Mouse (Mus musculus): Measurements from ENCODE around the gene Gm14139. TPM values are rescaled to one million over a fixed set of nuclear protein-coding genes. Genes with fewer than 3 reads are reported as not detected.

The Gm14139 gene
- polyA plus RNA-seq, 1 experiment from 2014 or later: not detected

Other genes with a start within 250 kb of the Gm14139 start
- 8.9 and 9.6 TPM in 2 replicates for gene Zfp120, start 45.0 kb upstream of the Gm14139 start, polyA plus RNA-seq (2015; fragmentation: Nextera tagmentation; extraction: Ambion mirVana)
- gene Gm10770, start 2.1 kb upstream of the Gm14139 start, polyA plus RNA-seq (2015; fragmentation: Nextera tagmentation; extraction: Ambion mirVana): not detected in 2 replicates
- 12.4 and 15.0 TPM in 2 replicates for gene Zfp937, start 36.3 kb downstream of the Gm14139 start, polyA plus RNA-seq (2015; fragmentation: Nextera tagmentation; extraction: Ambion mirVana)
- 2.9 and 4.7 TPM in 2 replicates for gene Gm21994, start 73.8 kb downstream of the Gm14139 start, polyA plus RNA-seq (2015; fragmentation: Nextera tagmentation; extraction: Ambion mirVana)
- not detected in 2 replicates for gene Gm14124, start 75.8 kb downstream of the Gm14139 start, polyA plus RNA-seq (2015; fragmentation: Nextera tagmentation; extraction: Ambion mirVana)
- gene Gm10130, start 141.9 kb downstream of the Gm14139 start, polyA plus RNA-seq (2015; fragmentation: Nextera tagmentation; extraction: Ambion mirVana): 2.3 and 2.7 TPM in 2 replicates
- 14.6 and 18.2 TPM in 2 replicates for gene 3300002I08Rik, start 181.0 kb downstream of the Gm14139 start, polyA plus RNA-seq (2015; fragmentation: Nextera tagmentation; extraction: Ambion mirVana)

All from neural tube, embryonic 13.5 days (tissue).